Mouse (Mus musculus) ovary, postnatal 10 days (tissue): ENCODE results near the gene Fat1.
"Not testable (repeated sequence)": the region's sequence is repeated elsewhere in the genome, so short reads cannot be mapped to it uniquely, and the experiment has no call there.

Experiments
- DNase-seq: peaks from one replicate; pipeline ENCODE4 v3.0.0; 2022; ENCODE audit warnings: low spot score

The Fat1 gene

DNA sequence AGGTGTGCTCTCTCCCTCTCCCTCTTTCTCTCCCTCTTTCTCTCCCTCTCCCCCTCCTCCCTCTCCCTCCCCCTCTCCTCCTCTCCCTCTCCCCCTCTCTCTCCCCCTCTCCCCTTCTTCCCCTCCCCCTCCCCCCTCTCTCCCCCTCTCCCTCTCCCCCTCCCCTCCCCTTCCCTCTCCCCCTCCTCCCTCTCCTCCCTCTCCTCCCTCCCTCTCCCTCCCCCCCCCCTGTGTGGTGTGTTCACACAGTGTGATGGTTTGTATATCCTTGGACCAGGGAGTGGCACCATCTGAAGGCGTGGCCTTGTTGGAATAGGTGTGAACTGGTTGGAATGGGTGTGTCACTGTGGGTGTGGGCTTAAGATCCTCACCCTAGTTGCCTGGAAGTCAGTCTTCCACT is 130.1 kb downstream of the Fat1 start:
- DNase-seq = not testable (repeated sequence)

DNA sequence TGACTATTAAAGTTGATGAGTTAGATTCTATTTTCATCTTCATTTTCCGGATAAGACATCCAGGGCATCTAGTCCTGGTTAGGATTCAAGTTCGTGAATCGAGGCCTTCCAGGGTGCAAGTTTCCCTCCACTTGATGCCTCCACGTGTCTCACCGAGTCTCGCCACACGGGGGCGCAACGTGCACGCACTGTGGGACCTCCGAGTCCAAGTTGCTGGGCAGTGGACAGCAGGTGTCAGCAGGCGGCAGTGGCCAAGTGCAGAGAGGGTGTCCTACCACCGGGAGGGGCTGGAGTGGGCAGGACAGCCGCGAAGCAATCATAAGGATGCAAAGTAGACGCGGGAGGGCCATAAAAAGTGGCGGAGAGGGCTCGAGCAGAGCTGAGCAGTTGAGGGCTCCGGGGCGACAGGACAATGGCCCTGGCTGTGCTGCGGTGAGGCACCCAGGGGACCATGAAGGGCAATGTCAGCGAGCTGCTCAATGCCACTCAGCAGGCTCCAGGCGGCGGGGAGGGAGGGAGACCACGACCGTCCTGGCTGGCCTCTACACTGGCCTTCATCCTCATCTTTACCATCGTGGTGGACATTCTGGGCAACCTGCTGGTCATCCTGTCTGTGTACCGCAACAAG is 133.6 kb downstream of the Fat1 start, which contains the start of gene Mtnr1a:
Mtnr1a (plus strand) TSS at position 379 of the 628 bp plus-strand sequence.
- peak; percentile 96 for DNase-seq

DNA sequence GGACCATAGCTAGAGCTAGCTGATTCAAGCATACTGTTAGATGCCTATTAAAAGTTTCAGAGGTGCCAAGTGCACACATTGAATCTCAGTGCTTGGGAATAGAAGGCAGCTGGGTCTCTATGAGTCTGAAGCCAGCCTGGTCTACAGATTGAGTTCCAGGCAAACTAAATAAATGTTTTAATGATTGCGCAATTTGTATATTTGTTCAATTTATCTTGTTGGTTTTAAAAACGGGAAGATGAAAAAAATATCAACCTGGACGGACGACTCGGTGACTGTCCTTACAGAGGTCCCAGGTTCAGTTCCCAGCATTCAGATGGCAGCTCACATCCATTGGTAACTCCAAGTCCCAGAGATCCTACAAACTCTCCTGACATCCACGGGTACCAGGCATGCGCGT is 135.7 kb downstream of the Fat1 start:
- no peak for DNase-seq

- no peak for DNase-seq
Measured at GRCm38 (mm10) chr8:45080850-45081249, 145.6 kb downstream of the Fat1 start.

- no peak for DNase-seq
Measured at GRCm38 (mm10) chr8:45093599-45093998, 158.4 kb downstream of the Fat1 start.
